Mouse (Mus musculus) retina, adult 2 months (tissue): ENCODE results near the gene Pate2.
"Not testable (repeated sequence)": the region's sequence is repeated elsewhere in the genome, so short reads cannot be mapped to it uniquely, and the experiment has no call there.

ENCODE experiments used
- DNase-seq: peaks from one replicate; pipeline ENCODE4 v3.0.0-alpha.2; 2012; ENCODE audit warnings: low read depth, low spot score

The Pate2 gene

DNA sequence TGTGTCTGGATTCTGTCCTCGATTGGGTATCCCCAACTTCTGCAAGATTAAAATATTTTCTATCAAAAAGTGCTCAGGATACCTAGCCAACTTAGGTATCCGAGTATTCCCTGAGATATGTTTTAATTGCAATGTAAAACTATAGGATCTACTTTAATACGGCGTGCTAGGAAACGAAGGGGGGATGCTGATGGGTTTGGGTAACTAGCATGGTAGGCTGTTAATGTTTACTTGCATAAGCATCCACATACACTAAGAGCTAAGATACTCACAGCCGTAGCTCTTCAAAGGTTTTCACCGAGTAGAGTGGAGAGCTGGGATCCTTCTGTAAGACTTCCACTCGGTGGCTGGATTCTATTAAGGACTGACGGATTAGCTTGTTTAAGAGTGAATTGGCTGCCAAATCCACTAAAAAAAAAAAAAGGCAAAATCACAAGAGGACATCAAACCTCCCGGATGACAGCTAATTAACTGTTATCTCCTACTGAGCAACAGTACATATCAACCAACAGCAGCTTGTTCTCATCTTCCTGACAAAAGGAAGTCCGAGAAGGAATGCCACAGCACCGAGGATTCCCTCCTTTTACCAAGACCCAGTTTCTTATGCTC is 13.5 kb upstream of the Pate2 start:
- no peak for DNase-seq

DNA sequence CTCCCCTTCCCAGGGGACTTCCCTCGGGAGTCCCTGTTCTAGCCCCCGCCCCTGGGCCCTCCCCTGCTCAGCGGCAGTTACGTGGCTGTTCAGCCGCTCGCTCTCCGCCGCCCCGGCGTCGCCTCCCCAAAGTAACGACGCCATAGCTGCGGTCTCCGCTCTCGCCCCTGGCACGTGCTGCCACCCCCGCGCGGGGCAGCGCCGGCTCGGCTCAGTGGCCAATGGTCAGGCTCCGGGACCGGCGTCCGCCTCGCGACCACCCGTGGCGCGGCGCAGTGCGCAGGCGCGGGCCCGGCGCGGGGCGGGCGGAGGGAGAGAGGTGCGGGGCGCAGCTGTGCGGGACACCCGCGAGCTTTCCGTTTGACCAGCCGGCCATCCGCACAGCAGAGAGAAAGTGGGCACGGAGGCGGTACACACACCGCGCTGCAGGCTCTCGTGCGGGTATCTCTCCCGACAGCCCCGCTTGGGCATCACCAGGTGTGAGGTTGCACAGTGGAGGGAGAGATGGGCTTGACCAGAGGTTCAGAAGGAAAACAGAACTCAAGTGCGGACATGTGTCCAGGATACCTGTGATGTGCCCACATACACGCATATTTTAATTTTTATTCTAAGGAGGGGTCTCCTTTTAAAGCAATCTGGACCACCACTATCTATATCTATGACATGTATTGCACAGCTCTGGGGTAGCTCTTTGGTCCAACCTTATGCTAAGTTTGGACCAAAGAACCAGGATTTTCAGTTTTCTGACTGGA is 11.7 kb upstream of the Pate2 start, which contains the start of the genes Ddx25 and Pus3:
Ddx25 (minus strand) TSS at position 272 of the 752 bp plus-strand sequence.
Pus3 (plus strand) TSS at position 339 of the 752 bp plus-strand sequence.
- no peak for DNase-seq

DNA sequence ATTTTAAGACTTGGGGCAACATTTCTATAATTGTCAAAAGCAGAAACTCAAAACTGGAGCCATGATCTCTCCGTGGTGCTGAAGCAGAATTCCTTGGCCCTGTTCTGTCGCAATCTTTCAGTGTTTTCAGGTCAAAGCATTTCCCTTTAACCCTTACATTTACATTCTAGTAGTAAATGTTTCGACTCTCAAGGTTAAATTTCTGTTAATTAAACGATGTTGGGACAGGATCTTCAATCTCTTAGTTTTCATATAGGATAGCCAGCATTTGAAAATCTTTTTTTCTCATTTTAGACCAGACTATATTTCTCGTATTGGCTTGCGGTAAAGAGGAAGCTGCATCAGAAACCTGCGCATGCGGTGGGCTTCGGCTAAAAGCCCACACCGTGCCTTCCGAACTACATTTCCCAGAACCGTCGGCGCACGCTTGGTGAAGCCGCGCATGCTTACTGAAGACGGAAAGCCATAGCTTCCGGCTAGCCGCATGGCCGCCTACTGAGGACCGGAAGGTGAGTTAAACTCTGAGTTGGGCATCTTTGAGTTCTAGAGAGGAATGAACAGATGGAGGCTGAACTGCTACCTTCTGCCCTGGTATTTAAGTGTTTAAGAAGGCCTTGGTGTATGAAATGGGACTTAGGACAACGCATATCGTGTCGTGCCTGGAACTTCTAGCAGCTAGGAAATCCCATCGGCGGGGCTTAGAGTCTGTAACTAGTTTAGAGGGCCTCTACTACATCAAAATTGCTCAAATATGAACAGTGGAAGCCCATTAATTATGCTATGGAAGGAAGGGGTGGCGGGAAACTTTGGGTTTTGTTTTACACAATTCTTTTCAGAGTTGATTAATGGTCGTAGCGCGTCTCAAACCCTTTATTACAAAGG is 10.8 kb upstream of the Pate2 start:
- DNase-seq: peak; percentile 67

DNA sequence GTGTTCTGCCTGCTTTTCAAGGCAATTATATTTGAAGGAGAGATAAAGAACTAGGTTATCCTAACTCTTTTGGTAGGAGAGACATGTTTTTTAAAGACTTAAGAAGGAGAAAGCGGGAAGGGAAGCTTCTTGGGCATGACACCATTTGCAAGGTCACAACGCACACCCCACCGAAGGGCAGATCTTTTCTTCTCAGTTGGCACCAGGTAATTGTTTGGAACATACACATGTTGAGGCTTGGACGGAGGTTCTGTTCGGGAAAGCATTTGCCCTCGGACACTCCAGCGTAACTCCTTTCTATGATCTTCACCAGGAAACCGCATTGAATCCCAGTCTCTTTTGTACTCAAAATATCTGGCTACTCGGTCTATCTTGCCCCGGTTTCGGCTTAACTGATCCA is 9.0 kb upstream of the Pate2 start:
- DNase-seq: no peak

DNA sequence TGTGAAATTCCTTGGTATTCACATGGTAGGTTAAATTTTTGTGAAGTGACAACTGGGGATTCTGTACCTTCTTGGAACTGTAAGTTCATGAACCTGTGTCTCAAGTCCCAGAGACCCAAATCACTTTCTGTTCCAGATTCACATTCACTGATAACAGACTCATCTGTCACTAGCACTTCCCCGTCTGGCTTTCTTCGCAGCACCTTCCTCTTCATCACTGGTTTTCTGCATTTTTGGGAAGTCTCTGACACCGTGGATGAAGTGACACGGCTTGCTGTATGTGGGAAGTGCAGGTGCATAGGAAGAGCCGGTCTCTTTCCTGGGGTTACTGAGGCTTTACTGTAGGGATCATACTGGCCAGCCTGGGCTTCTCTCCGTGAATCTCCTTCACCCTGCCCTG is 8.5 kb upstream of the Pate2 start:
- DNase-seq: no peak

DNA sequence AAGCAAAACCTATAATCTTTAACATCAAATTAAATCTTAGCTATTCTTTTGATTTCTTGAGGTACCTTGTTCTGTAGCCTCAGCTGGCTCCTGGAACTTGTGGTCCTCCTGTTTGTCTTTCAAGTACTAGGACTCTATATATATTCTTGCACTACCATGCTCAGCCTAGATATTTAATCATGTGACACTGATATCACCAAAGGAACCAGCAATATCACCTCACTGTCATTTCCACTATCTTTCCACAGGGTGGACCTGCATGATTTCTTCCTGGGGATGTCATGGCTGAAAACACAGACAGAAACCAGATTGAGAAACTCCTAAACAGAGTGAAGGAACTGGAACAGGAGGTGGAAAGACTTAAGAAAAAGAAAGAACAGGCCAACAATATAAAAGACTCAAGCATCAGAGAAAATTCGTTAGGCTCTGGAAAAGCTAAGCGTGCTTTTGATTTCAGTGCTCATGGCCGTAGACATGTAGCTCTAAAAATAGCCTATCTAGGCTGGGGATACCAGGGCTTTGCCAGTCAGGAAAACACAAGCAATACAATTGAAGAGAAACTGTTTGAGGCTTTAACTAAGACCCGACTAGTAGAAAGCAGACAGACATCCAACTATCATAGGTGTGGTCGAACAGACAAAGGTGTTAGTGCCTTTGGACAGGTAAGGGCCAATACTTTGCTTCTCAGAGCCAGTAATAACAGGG is 5.4 kb upstream of the Pate2 start:
- no peak for DNase-seq

DNA sequence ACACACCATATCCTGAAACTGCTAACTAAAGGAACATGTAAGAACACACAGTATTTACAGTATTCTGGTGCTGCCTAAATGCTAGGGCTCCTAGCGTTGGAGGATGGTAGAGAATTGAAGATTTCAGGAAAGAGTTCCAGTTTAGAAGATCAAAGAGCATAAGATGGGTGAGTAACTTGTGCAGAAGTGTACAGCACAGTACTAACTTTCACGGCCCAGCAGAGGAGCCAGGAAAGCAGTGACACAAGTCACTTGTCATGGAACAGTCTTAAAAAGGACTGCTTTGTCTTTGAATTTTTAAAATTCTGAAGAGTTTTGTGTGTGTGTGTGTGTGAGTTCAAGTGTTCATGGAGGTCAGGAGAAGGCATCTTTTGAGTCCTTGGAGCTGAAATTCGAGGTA is 2.1 kb upstream of the Pate2 start:
- no peak for DNase-seq

DNA sequence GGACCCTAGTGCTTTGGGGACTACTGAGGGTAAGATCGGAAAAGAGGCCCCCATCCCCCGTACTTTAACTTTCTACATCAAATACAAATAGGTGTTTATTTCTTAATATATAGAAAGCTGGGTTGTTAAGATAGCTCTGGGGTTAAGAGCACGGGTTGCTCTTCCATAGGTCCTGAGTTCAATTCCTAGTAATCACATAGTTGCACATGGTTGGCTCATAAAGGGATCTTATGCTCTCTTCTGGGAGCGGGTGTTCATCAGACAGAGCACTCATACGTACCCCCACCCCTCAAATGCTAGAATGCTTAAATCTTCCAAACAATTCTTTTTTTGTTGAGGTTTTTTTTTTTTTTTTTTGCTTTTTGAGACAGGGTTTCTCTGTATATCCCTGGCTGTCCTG is 579 bp downstream of the Pate2 start:
- DNase-seq: no peak

DNA sequence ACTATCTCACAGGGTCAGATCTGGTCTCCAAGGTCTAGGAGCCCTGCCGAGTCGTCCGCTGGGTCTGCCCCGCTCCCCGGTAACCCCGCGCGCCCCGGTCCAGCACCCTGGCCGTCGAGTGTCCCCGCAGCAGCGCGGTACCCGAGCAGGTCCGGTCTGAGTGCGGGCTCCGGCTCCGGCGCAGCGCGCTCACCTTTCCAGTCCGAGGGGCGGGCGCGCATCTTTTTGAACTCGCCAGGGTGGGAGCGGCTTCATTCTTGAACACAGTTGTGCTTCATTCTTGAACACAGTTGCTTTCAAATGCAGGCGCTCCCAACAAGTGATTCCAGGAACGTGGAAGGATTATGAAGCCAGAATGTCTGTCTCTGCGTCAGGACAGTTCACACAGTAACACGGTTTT is 4.3 kb downstream of the Pate2 start:
- no peak for DNase-seq

DNA sequence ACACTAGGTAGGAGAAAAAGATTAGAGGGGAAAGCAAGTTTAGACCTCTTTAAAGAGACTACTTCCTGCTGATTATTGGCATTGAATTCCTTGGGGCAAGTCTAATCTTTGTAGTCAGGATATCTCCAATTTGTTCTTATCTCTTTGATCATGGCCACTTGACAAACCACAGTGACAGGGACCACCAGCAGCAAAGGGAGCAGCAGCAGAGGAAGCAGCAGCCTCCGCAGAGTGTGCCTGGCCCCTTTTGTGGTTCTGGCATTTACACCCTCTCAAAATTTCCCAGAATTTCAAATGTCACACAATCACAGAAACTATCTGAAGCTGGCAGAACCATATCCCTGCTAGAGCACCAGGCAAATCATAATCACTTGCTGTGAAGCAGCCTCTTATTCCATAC is 17.6 kb downstream of the Pate2 start:
- DNase-seq: no peak

DNA sequence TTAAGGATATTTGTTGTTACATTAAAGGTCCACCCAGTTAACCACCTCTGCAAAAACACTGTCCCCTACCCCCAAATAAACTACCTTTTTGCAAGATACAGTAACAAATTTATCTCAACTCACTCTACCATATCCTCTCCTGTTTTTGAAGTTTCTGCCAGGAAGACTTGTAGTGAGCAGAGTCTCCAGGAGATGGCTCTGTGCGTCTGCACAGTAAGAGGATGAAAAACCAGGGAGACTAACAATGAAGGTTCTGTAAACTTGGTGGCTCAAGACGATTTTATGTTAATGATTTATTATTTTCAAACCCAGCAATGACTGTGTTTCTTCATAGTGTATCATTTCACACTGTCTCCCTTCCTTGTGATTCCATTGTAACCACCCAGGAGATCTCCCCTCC is 22.8 kb downstream of the Pate2 start:
- no peak for DNase-seq

DNA sequence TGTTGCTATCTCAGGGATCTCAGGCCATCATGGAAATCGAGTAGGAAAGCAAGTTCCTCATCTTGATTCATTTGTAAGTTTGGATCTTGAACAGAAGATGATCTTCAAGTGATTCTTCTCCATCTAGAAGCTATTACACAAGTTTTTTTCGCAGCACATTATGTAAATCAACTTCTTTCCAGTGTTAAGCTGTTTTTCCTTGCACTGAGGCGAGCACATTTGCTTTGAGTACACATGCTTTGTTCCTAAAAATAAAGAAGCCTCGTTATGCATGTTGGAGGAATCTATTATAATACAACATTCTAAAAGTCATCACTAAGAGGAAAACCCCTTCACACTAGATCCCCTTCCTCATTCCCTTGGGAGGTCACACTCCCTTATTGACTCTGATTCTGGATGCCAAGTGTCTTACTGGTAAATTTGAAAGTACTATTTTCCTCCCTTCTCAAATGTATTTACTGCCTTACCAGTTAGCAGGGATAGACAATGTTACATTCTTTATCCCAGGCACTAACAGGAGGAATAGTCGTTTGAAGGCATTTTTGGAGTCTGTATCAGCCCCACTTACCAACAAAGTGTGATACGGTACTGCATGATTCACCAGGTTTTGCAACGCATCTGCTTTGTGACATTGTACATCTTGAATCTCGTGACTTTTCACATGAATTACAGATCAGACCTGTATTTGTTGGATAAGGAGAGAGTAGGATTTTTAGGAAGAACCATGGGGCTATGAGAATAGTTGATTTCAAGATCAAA is 37.7 kb downstream of the Pate2 start:
- no peak for DNase-seq

DNA sequence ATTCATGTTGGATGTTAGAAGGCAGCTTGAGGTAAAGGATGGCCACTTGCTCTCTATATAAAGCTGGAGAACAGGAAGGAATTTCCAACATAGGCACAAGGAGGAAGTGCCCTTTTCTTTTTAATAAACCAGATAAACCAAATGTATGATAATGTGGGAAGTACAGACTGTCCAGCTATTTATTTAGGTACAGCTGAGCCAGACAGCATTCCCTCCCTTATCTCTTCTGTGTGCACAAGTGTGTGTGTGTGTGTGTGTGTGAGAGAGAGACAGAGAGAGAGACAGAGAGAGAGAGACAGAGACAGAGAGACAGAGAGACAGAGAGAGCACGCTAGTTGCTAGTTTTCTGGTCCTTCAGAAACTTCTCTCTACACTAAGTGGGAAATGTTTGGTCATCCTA is 41.8 kb downstream of the Pate2 start, which contains the start of gene Pate4:
Pate4 (minus strand) TSS at position 101 of the 400 bp plus-strand sequence.
- DNase-seq: no peak

DNA sequence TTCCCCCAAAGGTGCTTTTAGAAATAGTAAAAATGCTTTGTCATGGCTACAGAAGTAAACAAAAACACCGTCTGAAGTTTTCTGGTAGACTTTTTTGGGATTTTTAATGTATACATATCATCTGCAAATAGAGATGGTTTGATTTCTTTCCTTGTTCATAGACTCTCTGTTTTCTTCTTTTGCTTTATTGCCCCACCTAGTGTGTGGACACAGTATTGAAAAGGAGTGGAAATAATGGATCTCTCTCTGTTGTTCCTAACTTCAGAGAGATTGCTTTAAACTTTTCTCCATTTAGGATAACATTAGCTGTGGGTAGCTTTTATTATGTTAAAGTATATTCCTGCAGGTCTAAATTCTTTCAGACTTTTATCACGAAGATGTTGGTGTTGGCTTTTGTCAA is 43.9 kb downstream of the Pate2 start:
- no peak for DNase-seq

DNA sequence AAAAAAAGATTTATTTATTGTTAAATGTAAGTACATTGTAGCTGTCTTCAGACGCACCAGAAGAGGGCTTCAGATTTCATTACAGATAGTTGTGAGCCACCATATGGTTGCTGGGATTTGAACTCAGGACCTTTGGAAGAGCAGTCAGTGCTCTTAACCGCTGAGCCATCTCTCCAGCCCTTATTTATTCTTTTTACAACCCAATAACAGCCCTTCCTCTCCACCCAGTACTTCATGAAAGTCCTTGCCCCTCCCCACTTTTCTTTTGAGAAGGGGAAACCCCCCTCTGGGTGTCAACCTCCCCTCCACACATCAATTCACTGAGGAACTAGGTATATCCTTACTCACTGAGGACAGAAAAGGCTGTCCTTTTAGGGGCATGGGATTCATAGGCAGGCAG is 46.7 kb downstream of the Pate2 start:
- not testable (repeated sequence) for DNase-seq

DNA sequence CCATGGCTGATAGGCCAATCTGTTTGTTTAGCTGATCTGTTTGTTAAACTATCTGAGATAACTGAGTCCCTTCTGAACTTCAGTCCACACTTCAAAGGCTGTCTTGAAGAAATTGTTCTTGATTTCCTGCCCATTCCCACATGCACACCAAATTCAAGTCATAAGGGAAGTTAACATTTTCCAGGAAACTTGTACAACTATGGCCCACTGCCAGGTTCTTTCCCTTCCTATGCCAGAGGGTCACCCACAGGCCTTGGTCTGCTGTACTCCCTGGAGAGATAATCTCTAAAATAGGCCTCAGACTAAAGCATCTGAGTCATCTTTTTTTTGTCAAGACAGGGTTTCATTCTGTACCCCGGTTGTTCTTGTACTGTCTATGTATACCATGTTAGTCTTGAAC is 62.9 kb downstream of the Pate2 start:
- DNase-seq: no peak

DNA sequence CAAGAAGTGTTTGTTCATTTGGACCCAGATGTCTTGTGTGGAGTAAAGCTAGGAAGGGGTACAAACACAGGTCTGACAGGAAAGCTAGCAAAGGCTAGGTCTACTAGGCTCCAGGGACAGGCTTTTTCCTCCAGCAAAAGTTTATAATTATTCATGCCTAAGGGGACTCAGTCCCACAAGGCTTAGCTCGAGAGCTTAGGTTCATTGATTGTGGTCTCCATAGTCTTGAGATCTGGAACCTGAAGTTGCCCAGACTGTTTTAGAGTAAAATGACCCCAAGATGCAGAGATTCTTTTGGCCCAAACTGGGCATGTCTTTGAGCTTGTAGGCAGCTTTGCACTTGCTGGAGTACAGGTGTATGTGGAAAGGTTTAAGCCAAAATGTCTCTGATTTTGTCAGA is 78.0 kb downstream of the Pate2 start, which contains the start of gene Pate3:
Pate3 (minus strand) TSS at position 101 of the 400 bp plus-strand sequence.
- no peak for DNase-seq

DNA sequence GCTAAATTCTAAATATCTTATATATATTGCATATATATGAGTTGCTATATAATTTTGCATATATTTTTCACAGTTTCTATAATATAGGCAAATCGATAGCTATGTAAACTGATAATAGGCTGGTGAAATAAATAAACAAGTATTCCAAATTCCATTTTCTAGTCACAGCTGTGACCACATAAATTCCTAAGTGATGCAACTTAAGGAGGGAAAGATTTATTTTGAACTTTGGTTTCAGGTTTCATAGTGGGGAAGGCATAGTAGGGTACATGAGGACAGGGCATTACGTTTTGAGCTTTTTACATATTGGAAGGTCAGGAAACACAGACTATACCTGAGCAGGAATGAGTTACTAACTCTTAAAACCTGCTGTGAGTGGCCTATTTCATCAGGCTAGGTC is 103.5 kb downstream of the Pate2 start:
- no peak for DNase-seq

DNA sequence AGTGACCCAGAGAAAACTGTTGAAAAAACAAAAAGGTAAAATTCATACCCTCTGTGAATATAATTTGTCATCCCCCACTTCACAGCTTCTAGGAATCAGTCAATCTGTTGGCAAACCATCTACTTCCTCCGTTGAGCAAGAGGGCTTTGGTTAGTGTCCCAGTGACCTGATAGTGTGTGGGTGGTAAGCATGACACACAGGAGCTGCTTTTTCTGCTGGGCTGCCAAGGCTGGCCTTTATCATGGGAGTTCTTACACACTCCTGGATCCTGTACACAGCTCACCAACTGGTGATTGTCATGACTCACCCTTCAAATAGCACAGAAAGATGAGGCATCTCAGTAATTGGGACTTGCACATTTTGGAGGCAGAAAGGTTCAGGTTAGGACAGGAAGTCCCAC is 116.9 kb downstream of the Pate2 start, which contains the start of gene Pate1:
Pate1 (minus strand) TSS at position 378 of the 400 bp plus-strand sequence.
- DNase-seq: no peak

DNA sequence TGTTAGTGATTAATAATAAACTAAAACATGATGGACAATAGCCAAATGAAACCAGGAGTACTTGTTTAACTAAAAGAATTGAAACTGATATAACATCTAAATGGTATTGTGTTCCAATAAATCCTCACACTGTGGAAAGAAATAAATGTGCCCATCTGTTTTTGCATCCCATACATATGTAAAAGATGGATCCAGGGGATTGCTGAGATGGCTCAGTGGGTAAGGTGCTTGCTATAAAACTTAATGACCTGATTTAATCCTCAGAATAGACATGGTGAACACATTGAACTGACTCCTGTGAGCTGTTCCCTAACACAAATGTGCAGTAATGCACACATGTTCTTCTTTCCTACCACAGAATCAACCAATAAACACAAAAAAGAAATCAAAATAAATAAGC is 121.8 kb downstream of the Pate2 start:
- no peak for DNase-seq

DNA sequence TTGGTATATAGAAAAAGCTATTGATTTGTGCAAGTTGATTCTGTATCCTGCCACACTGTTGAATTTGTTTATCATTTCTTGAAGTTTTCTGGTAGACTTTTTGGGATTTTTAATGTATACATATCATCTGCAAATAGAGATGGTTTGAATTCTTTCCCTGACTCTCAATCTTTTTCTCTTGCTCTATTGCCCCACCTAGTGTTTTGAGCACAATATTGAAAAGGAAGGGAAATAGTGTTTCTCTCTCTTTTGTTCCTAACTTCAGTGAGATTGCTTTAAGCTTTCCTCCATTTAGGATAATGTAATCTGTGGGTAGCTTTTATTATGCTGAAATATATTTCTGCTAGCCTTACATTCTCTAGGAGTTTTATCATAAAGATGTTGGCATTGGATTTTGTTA is 137.2 kb downstream of the Pate2 start:
- no peak for DNase-seq
